Mouse (Mus musculus): ENCODE results near the gene Mob4. TPM values are rescaled to one million over a fixed set of nuclear protein-coding genes. Genes with fewer than 3 reads are reported as not detected.

The Mob4 gene
- 33.5 TPM for polyA plus RNA-seq (2014; fragmentation: Illumina TruSeq; extraction: RNeasy Lipid Tissue Mini Kit (QIAGEN cat#74804); ENCODE audit: low read depth, low replicate concordance)

DNA sequence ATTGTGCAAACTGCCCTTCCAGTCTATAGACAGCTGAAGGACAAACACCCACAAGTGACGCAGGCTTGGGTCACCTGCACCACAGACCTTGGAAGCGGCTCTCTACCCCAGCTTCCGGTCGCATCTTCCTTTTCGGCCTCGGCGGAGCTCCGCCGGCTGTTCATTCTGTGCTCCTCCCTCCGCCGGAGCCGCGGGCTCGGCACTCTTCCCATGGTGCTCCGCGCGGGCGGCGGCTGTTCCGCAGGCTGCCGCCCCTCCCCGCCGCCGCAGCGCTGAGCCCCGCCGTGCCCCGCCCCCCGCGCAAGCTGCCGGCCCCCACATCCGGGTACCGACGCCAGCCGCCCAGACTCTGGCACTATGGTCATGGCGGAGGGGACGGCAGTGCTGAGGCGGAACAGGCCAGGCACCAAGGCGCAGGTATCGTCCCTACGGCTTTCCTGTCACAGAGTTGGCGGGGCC is at the start of gene Mob4:
Gene Mob4, plus strand, starts transcription at position 289 of the 459 bp plus-strand sequence.

DNA sequence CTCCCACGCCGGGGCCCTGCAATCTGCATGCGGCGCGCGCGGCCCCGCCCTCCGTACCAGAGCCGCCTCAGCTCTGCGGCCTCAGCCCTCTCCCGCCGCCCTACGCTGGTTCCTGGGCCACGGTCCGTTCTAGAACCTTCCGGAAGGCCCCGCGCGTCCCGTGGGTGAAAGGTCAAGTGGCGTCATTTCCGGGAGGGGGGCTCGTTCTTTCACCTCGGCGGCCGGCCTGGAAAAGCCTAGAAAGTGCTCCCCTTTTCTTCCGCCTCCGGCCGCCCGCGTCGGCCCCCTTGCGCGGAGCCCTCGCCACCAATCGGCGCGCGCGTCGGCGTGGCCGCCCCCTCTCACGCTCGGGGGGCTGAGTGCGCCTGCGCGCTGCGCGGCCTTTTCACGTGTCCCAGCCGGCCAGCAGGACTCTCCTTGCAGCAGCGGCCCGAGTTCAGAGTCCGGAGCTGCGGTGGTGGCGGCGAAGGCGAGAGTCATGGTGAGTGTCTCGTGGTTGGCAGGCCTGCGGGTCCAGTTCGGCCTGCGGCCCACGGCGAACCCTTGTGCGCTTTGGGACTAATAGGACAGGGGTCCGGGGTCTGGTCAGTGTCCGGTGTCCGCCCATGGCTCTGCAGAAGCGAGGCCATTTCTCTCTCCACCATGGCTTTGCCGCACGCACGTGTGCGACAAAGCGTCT is 43.0 kb upstream of the Mob4 start, which contains the start of the genes Hspe1 and Hspd1:
Gene Hspe1, plus strand, starts transcription at position 201 of the 679 bp plus-strand sequence.
Gene Hspd1, minus strand, starts transcription at position 312 of the 679 bp plus-strand sequence.

Other genes with a start within 250 kb of the Mob4 start
- gene Ankrd44, start 204.8 kb upstream of the Mob4 start, polyA plus RNA-seq (2014; fragmentation: Illumina TruSeq; extraction: RNeasy Lipid Tissue Mini Kit (QIAGEN cat#74804); ENCODE audit: low read depth, low replicate concordance) = 19.0 TPM
- gene Sf3b1, start 103.8 kb upstream of the Mob4 start, polyA plus RNA-seq (2014; fragmentation: Illumina TruSeq; extraction: RNeasy Lipid Tissue Mini Kit (QIAGEN cat#74804); ENCODE audit: low read depth, low replicate concordance) = 104 TPM
- gene Coq10b, start 78.5 kb upstream of the Mob4 start, polyA plus RNA-seq (2014; fragmentation: Illumina TruSeq; extraction: RNeasy Lipid Tissue Mini Kit (QIAGEN cat#74804); ENCODE audit: low read depth, low replicate concordance) = 25.0 TPM
- 154 TPM for gene Hspe1, start 43.1 kb upstream of the Mob4 start, polyA plus RNA-seq (2014; fragmentation: Illumina TruSeq; extraction: RNeasy Lipid Tissue Mini Kit (QIAGEN cat#74804); ENCODE audit: low read depth, low replicate concordance)
- gene Hspd1, start 43.0 kb upstream of the Mob4 start, polyA plus RNA-seq (2014; fragmentation: Illumina TruSeq; extraction: RNeasy Lipid Tissue Mini Kit (QIAGEN cat#74804); ENCODE audit: low read depth, low replicate concordance) = 167 TPM
- 3.0 TPM for gene Rftn2, start 95.6 kb downstream of the Mob4 start, polyA plus RNA-seq (2014; fragmentation: Illumina TruSeq; extraction: RNeasy Lipid Tissue Mini Kit (QIAGEN cat#74804); ENCODE audit: low read depth, low replicate concordance)
- gene Mars2, start 105.9 kb downstream of the Mob4 start, polyA plus RNA-seq (2014; fragmentation: Illumina TruSeq; extraction: RNeasy Lipid Tissue Mini Kit (QIAGEN cat#74804); ENCODE audit: low read depth, low replicate concordance) = 1.6 TPM
- gene Boll, start 232.2 kb downstream of the Mob4 start, polyA plus RNA-seq (2014; fragmentation: Illumina TruSeq; extraction: RNeasy Lipid Tissue Mini Kit (QIAGEN cat#74804); ENCODE audit: low read depth, low replicate concordance) = 2.5 TPM

Measured in adipose tissue, adult 10 weeks (tissue).